Mouse (Mus musculus) heart, adult 8-10 months (tissue): Measurements from ENCODE around the gene Zbtb39. TPM values are rescaled to one million over a fixed set of nuclear protein-coding genes. Genes with fewer than 3 reads are reported as not detected.

Source experiments
- DNase-seq: peaks from one replicate; pipeline ENCODE4 v3.0.0; 2022; ENCODE audit warnings: low spot score
- total RNA-seq, 4 experiments: library from RNA; stranded (reverse); gene quantifications; 2 replicates each; pipeline ENCODE4 v1.2.4; 2022

Gene Zbtb39
- 1 to 10 TPM; 6.4 to 7.9 (median 7.5) TPM for total RNA-seq

DNA sequence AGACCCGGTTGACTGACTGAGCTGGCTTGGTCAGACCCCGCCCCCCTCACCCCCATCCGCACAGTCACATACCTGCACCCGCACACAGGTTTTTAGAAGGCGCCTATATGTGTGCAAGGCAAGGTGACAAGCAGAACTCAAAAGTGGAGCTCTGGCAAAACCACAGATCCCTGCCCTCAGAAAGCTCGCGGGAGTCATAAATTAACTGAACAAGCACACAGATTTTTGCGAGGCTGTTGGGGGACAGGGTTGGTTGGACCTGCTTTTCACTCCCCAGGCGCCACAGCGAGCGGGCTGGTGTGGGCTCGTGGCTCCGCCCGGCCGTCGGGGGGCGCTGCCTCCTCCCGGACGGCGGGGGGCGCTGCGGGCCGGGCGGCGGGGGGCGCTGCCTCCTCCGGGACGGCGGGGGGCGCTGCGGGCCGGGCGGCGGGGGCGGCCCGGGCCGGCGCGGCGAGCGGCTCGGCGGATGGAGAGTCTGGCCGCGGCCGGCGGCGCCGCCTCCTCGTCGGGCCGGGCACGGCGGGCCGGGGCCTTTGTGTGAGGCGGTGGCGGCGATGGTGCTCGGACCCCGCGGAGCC lies at the start of gene Zbtb39:
Gene Zbtb39, plus strand, starts transcription at position 456 of the 578 bp plus-strand sequence.
- DNase-seq = peak; percentile 63

DNA sequence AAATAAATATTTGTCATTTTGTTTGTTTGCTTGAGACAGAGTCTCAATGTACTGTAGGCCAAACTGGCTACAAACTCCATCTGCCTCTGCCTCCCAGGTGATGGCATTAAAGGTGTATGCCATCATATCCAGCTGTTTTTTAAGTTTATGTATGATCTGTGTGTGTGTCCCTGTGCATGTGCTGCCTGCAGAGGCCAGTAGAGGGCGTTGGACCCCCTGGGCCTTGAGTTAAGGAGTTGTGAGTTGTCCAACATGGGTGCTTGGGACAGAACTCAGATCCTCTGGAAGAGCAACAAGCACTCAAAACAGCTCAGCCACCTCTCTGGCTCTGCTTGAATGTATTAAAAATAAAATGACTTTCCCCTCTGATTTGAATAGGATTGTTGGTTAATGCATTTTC lies 48.3 kb upstream of the Zbtb39 start:
- no peak for DNase-seq

DNA sequence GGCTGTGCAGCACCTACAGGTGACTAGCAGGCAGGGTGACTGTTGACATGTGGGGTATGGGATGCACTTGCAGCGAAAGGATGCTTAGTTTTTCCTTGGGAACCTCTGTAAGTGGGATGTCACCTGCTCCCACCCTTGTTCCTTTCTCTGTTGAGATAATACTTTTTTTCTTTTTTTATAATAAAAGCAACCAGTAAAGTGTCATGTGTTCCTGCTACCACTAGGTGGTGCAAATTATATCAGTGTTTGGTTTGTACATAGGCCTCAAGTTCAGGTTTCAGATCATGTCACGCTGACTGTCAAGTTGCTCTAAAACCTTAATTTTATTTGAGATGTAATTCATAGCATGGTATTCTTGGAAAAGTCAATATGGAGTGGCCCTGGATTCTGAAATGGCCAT lies 44.7 kb upstream of the Zbtb39 start:
- peak; percentile 15 for DNase-seq

- no peak for DNase-seq
Measured at GRCm38 (mm10) chr10:127695775-127696174, 43.6 kb upstream of the Zbtb39 start.

DNA sequence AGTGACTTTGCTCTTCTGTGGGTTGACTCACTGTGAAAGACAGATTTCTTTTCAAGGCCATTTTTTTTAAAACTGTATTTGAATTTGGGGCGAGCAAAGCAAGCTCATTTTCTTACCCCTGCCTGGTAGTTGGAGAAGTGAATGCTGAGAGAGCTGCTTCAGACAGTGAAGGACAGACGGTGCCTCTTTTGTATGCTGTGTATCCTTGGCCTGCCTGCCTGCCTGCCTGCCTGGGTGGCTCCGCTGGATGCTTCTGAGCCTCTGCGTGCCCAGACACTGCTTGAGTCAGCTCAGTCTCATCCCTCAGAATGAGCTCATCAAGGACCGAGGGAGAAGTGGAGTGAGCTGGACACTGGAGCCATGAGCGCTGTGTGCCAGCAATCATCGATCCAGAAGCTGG lies 40.4 kb upstream of the Zbtb39 start:
- DNase-seq = no peak

DNA sequence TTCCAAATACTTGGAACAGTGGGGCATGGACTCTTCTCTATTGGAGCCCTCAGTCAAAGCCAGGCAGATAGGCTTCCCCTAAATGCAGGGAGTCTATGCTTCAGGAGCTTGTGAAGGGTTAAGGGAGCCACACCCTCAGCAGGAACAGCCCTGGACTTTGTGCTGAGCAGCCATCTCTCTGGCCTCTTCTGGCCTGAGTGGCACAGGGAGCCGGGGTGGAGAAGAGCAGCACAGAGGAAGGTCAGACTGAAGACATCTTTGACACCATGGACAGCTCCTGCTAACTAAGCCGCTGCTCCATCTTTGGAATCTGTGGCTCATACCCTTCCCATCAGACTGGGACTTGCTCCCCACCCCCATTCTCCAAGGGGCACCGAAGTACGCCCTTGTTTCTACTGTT lies 36.0 kb upstream of the Zbtb39 start:
- DNase-seq = no peak

DNA sequence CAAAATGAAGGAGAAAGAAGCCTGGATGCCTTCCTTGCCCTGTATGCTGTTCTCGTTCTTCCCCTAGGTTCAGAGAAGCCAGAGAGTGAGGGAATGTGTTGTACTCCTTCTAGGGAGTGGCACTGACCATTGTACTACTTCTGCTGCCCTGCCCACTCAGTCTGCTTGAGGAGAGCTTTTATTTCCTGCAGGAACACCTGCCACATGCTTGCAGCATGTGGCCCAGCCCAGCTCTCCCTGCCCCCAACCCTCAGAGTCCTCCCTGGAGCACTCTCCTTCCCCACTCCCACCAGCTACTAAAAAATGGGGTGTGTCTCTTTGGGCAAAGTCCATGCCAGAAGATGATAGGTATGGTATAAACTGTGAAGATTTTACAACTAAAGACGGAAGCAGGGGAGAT lies 35.0 kb upstream of the Zbtb39 start:
- DNase-seq = no peak

- DNase-seq = no peak
Measured at GRCm38 (mm10) chr10:127704766-127705220, 34.5 kb upstream of the Zbtb39 start, which contains the start of gene Myo1a. Gene Myo1a (plus strand): TSS chr10:127705170.

- DNase-seq = no peak
Measured at GRCm38 (mm10) chr10:127705783-127706182, 33.6 kb upstream of the Zbtb39 start.

GRCm38 (mm10) chr10:127707721-127708120 lies 31.6 kb upstream of the Zbtb39 start:
- no peak for DNase-seq

DNA sequence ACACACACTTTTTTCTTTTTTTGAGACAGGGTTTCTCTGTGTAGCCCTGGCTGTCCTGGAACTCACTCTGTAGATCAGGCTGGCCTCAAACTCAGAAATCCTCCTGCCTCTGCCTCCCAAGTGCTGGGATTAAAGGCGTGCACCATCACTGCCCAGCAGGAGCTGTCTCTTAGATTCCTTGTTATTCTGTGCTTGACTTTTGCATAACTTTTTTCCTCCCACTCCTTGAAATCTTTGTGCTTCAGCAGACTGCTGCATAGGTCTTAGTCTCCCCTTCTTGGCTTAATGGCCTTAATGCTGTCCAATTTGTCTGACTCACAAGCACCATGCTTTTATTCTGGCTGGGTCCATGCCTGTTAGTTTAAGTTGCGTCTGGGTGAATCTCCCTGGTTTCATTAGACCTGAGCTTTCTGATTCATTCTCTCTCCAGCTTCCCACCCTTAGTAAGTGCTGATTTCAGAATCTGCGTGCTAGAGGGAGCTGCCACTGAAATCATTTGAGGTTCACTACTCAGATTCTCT lies 30.4 kb upstream of the Zbtb39 start:
- no peak for DNase-seq

DNA sequence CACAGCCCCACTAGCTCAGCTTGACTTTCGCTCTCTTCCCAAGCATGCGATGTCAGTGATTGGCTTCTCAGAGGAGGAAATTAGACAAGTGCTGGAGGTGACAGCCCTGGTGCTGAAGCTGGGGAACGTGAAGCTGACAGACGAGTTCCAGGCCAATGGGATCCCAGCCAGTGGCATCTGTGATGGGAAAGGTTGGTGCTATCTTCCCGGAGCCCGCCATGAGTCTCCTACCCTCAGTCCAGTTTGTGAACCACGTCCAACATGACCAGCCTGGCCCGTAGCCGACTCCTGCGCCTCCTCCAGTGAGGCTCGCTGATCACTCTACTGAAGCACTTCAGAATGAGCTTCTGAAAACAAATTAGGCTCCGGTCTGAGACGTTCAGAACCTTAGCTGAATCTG lies 29.0 kb upstream of the Zbtb39 start:
- no peak for DNase-seq

DNA sequence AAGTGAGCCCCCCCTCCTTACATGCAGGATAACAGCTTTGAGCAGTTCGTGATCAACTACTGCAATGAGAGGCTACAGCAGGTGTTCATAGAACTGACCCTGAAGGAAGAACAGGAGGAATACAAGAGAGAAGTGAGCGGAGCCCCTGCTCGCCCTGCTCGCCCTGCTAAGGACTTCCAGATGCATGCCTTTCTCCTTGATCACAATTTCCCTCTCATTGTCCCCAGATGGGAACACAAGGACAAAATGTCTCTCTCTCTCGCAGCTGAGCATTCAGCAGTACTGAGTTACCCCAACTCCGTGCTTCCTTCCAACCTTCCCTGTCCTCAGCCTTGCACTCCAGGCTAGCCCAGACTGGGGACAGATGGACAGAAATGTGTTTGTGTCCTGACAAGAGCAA lies 26.6 kb upstream of the Zbtb39 start:
- DNase-seq = no peak

DNA sequence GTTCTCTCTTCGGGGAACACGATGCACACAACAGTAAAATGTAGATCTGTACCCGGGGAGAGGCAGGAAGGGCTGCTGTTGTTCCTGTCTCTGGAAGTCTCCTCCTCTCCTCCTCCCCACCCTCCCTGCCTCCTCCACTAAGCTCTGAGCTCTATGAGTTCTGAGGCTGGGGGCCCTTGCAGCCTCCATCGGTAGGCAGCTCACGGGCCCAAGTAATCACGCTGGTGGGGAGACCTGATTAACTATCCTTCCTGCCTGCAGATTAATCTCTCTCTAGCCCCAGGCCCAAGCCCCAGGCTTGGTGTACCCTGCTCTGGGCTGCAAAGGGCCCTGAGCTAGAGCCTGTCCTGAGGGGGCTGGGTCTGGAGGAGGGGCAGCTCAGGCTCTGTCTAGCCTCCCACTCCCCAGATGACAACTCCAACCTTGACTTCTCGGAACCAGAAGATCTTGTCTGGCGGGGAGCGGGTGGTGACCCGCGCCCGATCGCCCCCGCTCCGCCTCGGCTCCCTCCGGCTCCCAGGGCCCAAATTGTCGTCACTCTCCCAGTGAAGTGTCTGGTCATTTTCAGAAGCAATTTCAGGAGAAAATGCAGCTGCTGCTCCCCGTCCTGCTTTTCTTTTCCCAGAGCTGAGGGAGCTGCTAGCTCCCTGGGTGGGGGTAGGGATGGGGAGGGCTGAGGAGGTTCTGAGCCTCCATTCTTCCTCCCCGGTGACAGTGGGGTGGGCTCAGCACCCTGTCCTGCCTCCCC lies 17.5 kb upstream of the Zbtb39 start:
- peak; percentile 11 for DNase-seq

DNA sequence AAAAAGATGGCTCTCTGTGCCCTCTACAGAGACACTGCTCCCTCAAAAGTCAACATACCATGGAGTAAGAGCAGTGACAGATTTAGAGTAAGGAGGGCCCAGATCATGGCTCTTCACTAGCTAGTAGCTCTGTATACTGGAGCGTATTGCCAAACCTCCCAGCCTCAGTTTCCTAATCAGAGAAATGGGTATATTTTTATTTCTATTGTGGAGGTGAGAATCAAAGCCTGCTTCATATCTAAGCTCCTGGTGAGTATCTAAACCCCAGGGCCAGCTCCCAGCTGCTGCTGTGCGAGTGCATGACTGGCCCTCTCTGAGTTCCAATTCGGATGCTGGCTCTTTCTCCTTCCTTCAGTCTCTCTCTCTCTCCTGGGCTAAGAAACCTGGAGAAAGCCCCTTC lies 15.2 kb upstream of the Zbtb39 start, which contains the start of gene Tac2:
Gene Tac2, plus strand, starts transcription at position 301 of the 400 bp plus-strand sequence.
- DNase-seq = no peak

- no peak for DNase-seq
Measured at GRCm38 (mm10) chr10:127725136-127725535, 14.2 kb upstream of the Zbtb39 start.

- DNase-seq = no peak
Measured at GRCm38 (mm10) chr10:127728437-127728836, 10.9 kb upstream of the Zbtb39 start.

GRCm38 (mm10) chr10:127730285-127730932 lies 8.9 kb upstream of the Zbtb39 start:
- no peak for DNase-seq

DNA sequence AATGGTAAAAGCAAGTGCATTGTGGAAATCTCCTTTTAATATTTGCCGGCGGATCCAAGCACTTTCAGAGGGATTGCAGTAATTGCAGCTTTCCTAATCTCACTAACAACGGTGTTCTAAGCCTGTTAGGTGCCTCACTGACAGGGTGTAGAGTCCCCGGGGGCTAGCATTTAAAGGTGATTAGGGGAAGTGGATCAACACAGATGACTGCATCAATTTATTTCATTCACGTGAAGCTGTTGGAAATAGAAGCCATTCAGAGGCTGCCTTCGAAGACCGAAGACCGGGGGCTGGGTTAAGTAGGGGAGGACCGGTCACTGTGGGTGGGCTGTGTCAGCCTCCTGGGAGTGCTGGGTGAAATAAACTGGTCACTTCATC lies 8.4 kb upstream of the Zbtb39 start:
- DNase-seq = no peak

DNA sequence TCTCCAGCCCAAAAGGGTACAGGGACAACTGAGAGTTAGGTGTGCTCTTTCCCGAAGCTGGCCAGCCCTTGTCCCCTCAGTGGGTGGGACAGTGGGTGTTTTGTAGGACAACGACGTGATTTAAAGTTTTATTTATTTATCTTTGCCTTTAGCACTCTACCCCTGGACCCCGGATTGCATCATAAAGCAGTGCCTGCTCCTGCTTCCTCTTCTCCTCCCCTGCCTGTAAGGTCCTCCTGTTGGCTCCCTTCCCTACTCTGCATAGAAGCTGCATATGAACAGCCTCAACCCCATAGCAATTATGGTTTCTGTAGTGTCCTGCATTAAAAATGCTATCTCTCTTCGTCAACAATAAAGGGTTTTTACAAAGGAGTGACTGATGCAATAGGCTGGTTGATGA lies 7.9 kb upstream of the Zbtb39 start:
- no peak for DNase-seq

DNA sequence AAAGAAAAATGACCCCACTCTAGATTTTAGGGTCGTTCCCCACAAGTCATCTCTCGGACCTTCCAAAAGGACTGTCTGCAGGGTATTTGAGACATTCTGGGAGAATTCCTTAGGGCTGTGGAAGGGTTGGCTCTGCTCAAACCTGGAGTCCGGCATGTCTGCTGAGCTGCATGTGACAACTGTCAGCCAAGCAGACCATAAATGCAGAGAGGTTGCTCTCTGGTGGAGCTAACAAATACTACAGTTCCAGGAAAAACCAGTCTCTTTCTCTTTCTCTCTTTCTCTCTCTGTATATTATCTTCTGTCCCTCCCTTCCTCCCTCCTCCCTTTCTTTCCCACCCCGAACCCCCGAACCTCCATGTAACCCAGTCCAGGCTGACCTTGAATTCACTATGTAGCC lies 4.9 kb upstream of the Zbtb39 start:
- no peak for DNase-seq

DNA sequence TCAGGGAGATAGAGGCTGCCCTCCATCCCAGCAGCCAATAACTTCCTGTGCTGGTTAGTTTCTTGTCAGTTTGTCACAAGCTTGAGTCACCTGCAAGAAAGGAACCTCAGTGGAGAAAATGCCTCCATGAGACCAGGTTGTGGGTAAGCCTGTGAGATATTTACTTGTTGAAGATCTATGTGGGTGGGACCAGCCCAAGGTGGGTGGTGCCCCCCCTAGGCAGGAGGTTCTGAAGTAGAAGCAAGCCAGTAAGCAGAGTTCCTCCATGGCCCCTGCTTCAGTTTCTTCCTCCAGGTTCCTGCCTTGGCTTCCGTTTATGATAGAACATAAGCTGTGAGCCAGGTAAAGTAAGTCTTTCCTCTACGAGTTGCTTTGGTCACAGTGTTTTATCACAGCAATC lies 3.1 kb upstream of the Zbtb39 start:
- no peak for DNase-seq

- DNase-seq = no peak
Measured at GRCm38 (mm10) chr10:127736916-127737315, 2.4 kb upstream of the Zbtb39 start.
